Mouse (Mus musculus) kidney, embryonic 15.5 days (tissue): ENCODE data around the gene Kif26b. TPM values are rescaled to one million over a fixed set of nuclear protein-coding genes. Genes with fewer than 3 reads are reported as not detected.
A peak's percentile ranks its signal among the peaks of the same experiment; 100 is the strongest.

Experiments used
- ATAC-seq: fragments of 200-750 bp; cut with Nextera tagmentation; replicated peaks from 2 replicates; pipeline ENCODE4 v1.8.0; 2017; ENCODE audit warnings: moderate TSS enrichment; ENCODE audit not compliant: low FRiP score
- H3K27ac ChIP-seq: fragments of 300-500 bp; sonication (generic); 2 replicates; pipeline ENCODE4 v1.5.1; 2015; ENCODE audit warnings: mild to moderate bottlenecking, inconsistent platforms
- H3K27me3 ChIP-seq: fragments of 300-500 bp; sonication (generic); 2 replicates; pipeline ENCODE4 v1.6.1; 2015; ENCODE audit warnings: inconsistent platforms
- H3K36me3 ChIP-seq: fragments of 300-500 bp; sonication (generic); 2 replicates; pipeline ENCODE4 v1.6.1; 2015; ENCODE audit warnings: inconsistent platforms
- H3K4me1 ChIP-seq: fragments of 300-500 bp; sonication (generic); 2 replicates; pipeline ENCODE4 v1.6.1; 2015; ENCODE audit warnings: inconsistent platforms
- H3K4me2 ChIP-seq: fragments of 300-500 bp; sonication (generic); 2 replicates; pipeline ENCODE4 v1.6.1; 2015; ENCODE audit warnings: moderate library complexity, mild to moderate bottlenecking, inconsistent platforms
- H3K4me3 ChIP-seq: fragments of 300-500 bp; sonication (generic); replicated peaks from 2 replicates; pipeline ENCODE4 v1.5.1; 2015; ENCODE audit warnings: mild to moderate bottlenecking, inconsistent platforms
- H3K9ac ChIP-seq: fragments of 300-500 bp; sonication (generic); 2 replicates; pipeline ENCODE4 v1.6.1; 2015; ENCODE audit warnings: mild to moderate bottlenecking, inconsistent platforms
- H3K9me3 ChIP-seq: fragments of 300-500 bp; sonication (generic); replicated peaks from 2 replicates; pipeline ENCODE4 v1.6.1; 2016; ENCODE audit warnings: inconsistent platforms
- WGBS: fragments of 180-500 bp; shearing (Covaris S2); methylation state at CpG from one replicate; pipeline ENCODE4 v1.1.7; 2015; ENCODE audit warnings: mixed read lengths; 5-methylcytosine and 5-hydroxymethylcytosine counted together
- polyA plus RNA-seq: library from polyadenylated mRNA; unstranded; fragments of >200 nt; fragmentation: Nextera tagmentation; extraction: Ambion mirVana; gene quantifications from 2 replicates; pipeline ENCODE4 v1.2.1, GENCODE M21; 2015

Kif26b gene
- polyA plus RNA-seq, 1 experiment from 2014 or later: 13.2 TPM

- H3K4me1 ChIP-seq: peaks cover 8% of the 10 kb centered on the region
- H3K9ac ChIP-seq: no peak overlapping the region
- 0 out of 2 replicates have a peak overlapping the region, but pooled peaks have one; percentile 2 for H3K27ac ChIP-seq
- no peak overlapping the region for H3K4me3 ChIP-seq
- H3K9me3 ChIP-seq: 0 out of 2 replicates have a peak, but pooled peaks cover 10% of the 10 kb centered on the region
- no peak overlapping the region for H3K4me2 ChIP-seq
- WGBS: 26% methylated on average over 12 of the region's 12 CpGs
- H3K36me3 ChIP-seq: no peaks in the 10 kb centered on the region
- no peak for ATAC-seq
- no peaks in the 10 kb centered on the region for H3K27me3 ChIP-seq
These were observed 424.0 kb downstream of the Kif26b start for GRCm38 (mm10) chr1:178952910-178953309.

DNA sequence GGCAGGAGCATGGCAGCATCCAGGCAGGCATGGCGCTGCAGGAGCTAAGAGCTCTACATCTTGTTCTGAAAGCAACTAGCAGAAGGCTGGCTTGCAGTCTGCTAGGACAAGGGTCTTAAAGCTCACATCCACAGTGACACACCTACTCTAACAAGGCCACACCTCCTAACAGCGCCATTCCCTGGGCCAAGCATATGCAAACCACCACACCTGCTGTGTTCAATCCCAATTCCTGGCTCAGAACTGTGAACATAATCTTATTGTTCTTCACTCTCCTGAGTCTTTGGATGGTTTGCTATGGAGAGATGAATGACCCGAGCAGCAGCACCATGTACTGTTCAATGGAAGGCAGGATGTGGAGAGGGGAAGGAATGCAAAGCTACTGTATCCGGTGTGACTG is 429.7 kb downstream of the Kif26b start:
- WGBS: 87% methylated on average over 4 of the region's 4 CpGs
- H3K4me2 ChIP-seq: no peak overlapping the region
- no peaks in the 10 kb centered on the region for H3K36me3 ChIP-seq
- ATAC-seq: no peak
- no peaks in the 10 kb centered on the region for H3K27me3 ChIP-seq
- no peak overlapping the region for H3K9ac ChIP-seq
- no peaks in the 10 kb centered on the region for H3K4me1 ChIP-seq
- no peaks in the 10 kb centered on the region for H3K9me3 ChIP-seq
- H3K27ac ChIP-seq: no peak overlapping the region
- H3K4me3 ChIP-seq: no peak overlapping the region

GRCm38 (mm10) chr1:178960015-178960559 is 431.2 kb downstream of the Kif26b start:
- WGBS: 46% methylated on average over 7 of the region's 7 CpGs
- no peak overlapping the region for H3K27ac ChIP-seq
- no peaks in the 10 kb centered on the region for H3K36me3 ChIP-seq
- H3K27me3 ChIP-seq: no peaks in the 10 kb centered on the region
- H3K4me2 ChIP-seq: no peak overlapping the region
- H3K4me1 ChIP-seq: no peaks in the 10 kb centered on the region
- H3K9me3 ChIP-seq: no peaks in the 10 kb centered on the region
- H3K4me3 ChIP-seq: no peak overlapping the region
- peak; percentile 54 for ATAC-seq
- no peak overlapping the region for H3K9ac ChIP-seq

DNA sequence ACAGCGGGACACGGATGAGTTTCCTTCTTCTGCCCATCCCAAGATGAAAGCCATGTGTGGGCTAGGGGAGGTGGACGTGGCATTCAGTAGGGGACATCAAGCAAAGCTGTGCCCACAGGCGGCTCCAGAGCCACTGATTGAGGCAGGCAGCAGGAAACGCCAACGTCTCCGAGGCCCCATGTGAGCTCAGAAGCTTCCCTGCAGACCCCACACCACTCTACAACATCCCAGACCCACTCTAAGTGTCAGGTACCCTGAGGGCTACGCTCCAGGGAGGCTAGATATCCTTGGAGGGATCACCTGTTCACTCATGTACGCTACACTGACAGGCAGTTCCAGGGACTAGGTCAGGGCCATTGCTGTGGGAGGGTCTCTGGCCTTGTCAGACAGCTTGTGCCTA is 432.7 kb downstream of the Kif26b start:
- Histone ChIP-seq H3K27me3 (no peaks in the 10 kb centered on the region), H3K9me3 (no peaks in the 10 kb centered on the region), H3K4me1 (no peaks in the 10 kb centered on the region), H3K27ac (no peak overlapping the region), H3K36me3 (no peaks in the 10 kb centered on the region), H3K4me2 (no peak overlapping the region), H3K9ac (no peak overlapping the region), H3K4me3 (no peak overlapping the region)
- WGBS: 75% methylated on average over 9 of the region's 9 CpGs
- ATAC-seq: no peak

GRCm38 (mm10) chr1:178972055-178972454 is 443.1 kb downstream of the Kif26b start:
- ATAC-seq: no peak
- WGBS: 88% methylated on average over 10 of the region's 10 CpGs
- Histone ChIP-seq H3K4me1 (0 out of 2 replicates have a peak, but pooled peaks cover 10% of the 10 kb centered on the region), H3K4me3 (no peak overlapping the region), H3K9ac (no peak overlapping the region), H3K27ac (no peak overlapping the region), H3K36me3 (no peaks in the 10 kb centered on the region), H3K4me2 (no peak overlapping the region), H3K9me3 (no peaks in the 10 kb centered on the region), H3K27me3 (no peaks in the 10 kb centered on the region)

DNA sequence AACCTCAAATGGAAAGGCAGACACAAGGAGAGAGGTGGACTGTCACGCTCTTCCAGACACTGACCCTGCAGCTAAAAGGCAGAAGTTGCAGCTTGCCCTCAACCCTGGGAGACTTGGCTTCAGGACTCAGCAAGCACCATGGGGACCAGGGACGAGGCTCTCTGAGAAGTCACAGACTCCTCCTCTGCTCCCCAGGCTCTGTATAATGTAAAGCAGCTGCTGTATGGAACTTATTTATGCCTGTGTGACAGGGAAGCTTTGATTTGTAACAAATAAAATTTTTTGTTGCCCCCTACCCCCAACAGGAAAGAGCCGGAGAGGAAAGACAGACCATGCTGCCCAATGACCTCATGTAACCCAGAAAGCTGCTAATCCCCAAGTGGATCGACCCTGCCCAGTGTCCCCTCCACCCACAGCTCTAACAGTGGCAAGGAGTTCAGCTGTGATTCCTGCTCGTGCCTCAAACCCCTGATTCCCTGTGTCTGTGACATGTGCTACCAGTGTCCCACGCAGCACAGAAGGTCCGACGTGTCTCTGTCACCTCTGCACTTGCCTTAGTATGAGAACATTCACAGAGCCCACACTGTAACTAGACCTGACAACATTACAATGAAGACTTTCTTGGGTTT is 449.8 kb downstream of the Kif26b start:
- H3K36me3 ChIP-seq: no peaks in the 10 kb centered on the region
- H3K9ac ChIP-seq: no peak overlapping the region
- WGBS: 50% methylated on average over 8 of the region's 8 CpGs
- H3K27ac ChIP-seq: 0 out of 2 replicates have a peak overlapping the region, but pooled peaks have one; percentile 32
- peaks cover 18% of the 10 kb centered on the region; the same call in 1 of the 2 replicates for H3K4me1 ChIP-seq
- H3K4me3 ChIP-seq: no peak overlapping the region
- no peaks in the 10 kb centered on the region for H3K9me3 ChIP-seq
- ATAC-seq: peak; percentile 52; the same call in 1 of the 2 replicates
- no peak overlapping the region for H3K4me2 ChIP-seq
- no peaks in the 10 kb centered on the region for H3K27me3 ChIP-seq

- no peak for ATAC-seq
These were observed 451.3 kb downstream of the Kif26b start for GRCm38 (mm10) chr1:178980185-178980584.

DNA sequence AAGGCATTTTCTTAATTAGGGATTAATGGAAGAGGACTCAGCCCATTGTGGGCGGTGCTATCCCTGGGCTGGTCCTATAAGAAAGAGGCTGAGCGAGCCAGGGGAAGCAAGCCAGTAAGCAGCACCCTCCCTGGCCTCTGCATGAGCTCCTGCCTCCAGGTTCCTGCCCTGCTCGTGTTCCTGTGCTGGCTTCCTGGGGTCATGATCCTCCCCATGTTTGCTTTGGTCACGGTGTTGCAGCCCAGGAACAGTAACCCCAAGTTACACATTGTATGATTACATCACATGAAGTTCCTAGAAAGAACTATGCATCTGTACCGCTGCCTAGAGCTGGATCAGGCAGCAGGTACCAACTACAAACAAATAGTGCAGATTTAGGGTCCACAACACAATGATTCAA is 452.7 kb downstream of the Kif26b start:
- peaks cover 15% of the 10 kb centered on the region for H3K4me1 ChIP-seq
- WGBS: 67% methylated on average over 5 of the region's 5 CpGs
- H3K36me3 ChIP-seq: no peaks in the 10 kb centered on the region

More at GRCm38 (mm10) chr1:178980185-178980584, 451.3 kb downstream of the Kif26b start:
- H3K36me3 ChIP-seq: no peaks in the 10 kb centered on the region
- H3K4me1 ChIP-seq: peaks cover 18% of the 10 kb centered on the region; the same call in 1 of the 2 replicates
- H3K9ac ChIP-seq: no peak overlapping the region
- H3K4me2 ChIP-seq: no peak overlapping the region
- no peak overlapping the region for H3K4me3 ChIP-seq
- no peaks in the 10 kb centered on the region for H3K27me3 ChIP-seq
- H3K9me3 ChIP-seq: no peaks in the 10 kb centered on the region
- H3K27ac ChIP-seq: no peak overlapping the region

GRCm38 (mm10) chr1:178988176-178988575 is 459.3 kb downstream of the Kif26b start:
- 58% methylated on average over 1 of the region's 1 CpGs for WGBS
- H3K4me2 ChIP-seq: no peak overlapping the region

More for the DNA sequence above, 452.7 kb downstream of the Kif26b start:
- ATAC-seq: no peak
- no peak overlapping the region for H3K27ac ChIP-seq
- no peaks in the 10 kb centered on the region for H3K9me3 ChIP-seq
- no peak overlapping the region for H3K4me2 ChIP-seq
- no peaks in the 10 kb centered on the region for H3K27me3 ChIP-seq
- H3K4me3 ChIP-seq: no peak overlapping the region
- no peak overlapping the region for H3K9ac ChIP-seq

More at GRCm38 (mm10) chr1:178988176-178988575, 459.3 kb downstream of the Kif26b start:
- H3K27me3 ChIP-seq: no peaks in the 10 kb centered on the region
- peaks cover 24% of the 10 kb centered on the region for H3K4me1 ChIP-seq
- no peak overlapping the region for H3K27ac ChIP-seq
- no peak for ATAC-seq
- no peak overlapping the region for H3K9ac ChIP-seq
- no peaks in the 10 kb centered on the region for H3K9me3 ChIP-seq
- H3K4me3 ChIP-seq: no peak overlapping the region
- no peaks in the 10 kb centered on the region for H3K36me3 ChIP-seq

Other genes with a start within 250 kb of the Kif26b start
- 139 and 149 TPM in 2 replicates for gene Cox20, start 210.0 kb upstream of the Kif26b start, polyA plus RNA-seq
- 403 and 407 TPM in 2 replicates for gene Hnrnpu, start 191.3 kb upstream of the Kif26b start, polyA plus RNA-seq
- 6.2 and 6.4 TPM in 2 replicates for gene Efcab2, start 123.0 kb upstream of the Kif26b start, polyA plus RNA-seq